Mouse (Mus musculus) c-Kit-negative CD71-positive TER-119-positive erythroid progenitor cells, embryonic 14.5 days (primary cell): Measurements from ENCODE around the gene Stoml2.

Experiments used
- DNase-seq: peaks from one replicate; pipeline ENCODE4 v3.0.0-alpha.2; 2013; ENCODE audit warnings: low read depth, low spot score

The Stoml2 gene

GRCm38 (mm10) chr4:43038567-43039495 lies 7.3 kb upstream of the Stoml2 start:
- DNase-seq = peak; percentile 67

DNA sequence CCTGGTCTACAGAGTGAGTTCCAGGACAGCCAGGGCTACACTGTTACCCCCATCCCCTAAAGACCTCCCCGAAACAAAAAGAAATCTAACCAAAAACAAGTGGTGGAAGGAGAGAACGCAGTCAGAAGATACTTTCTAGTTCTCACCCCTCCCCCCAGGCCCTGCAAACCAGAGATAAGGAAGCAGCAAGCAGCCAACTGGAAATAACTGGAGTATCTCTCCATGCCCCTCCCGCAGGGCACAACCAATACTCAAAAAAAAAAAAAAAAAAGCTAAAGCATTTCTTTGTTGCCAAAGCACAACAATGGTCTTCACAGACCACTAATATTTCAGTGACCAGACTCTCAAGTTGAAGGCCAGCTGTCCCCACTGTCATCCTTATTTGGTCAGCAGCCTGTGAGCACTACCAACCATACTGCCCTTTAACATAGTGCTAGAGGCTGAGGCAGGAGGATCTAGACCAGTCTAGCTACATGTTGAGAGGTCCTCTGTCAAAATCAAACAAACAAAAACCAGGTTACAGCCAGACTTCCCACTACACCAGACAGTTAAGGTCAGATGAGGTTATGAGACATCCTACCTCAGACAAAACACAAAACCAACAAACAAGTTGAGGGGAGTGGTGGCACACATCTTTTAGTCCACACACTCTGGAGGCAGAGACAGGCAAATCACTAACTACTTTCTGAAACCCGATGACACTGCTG lies 6.5 kb upstream of the Stoml2 start:
- peak; percentile 80 for DNase-seq

GRCm38 (mm10) chr4:43036356-43036755 lies 4.8 kb upstream of the Stoml2 start:
- no peak for DNase-seq

- DNase-seq = no peak
Observed at GRCm38 (mm10) chr4:43035851-43036250, 4.3 kb upstream of the Stoml2 start.

DNA sequence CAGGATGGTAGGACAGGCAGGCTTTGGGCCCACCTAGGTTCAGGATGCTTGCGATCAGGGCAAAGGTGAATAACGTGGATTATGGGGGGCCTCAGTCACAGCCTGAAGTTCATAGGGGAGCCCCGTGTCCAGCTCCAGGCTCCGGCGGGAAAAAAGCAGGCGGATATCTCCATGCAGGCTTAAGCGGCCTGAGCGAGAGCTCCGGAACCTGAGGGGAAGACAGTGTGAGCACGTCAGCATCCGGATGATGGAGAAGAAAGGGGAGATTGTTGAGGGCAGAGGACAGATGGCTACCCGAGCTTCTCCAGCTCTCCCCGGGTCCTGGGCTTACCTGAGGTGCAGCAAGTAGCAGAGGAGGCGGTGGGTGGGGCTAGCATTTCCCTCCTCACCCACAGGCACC lies 2.0 kb upstream of the Stoml2 start:
- no peak for DNase-seq

GRCm38 (mm10) chr4:43032501-43032900 lies 991 bp upstream of the Stoml2 start:
- DNase-seq = no peak

GRCm38 (mm10) chr4:43030780-43031230 lies 705 bp downstream of the Stoml2 start:
- peak; percentile 31 for DNase-seq

- DNase-seq = no peak
Observed at GRCm38 (mm10) chr4:43030352-43030751, 1.2 kb downstream of the Stoml2 start.

DNA sequence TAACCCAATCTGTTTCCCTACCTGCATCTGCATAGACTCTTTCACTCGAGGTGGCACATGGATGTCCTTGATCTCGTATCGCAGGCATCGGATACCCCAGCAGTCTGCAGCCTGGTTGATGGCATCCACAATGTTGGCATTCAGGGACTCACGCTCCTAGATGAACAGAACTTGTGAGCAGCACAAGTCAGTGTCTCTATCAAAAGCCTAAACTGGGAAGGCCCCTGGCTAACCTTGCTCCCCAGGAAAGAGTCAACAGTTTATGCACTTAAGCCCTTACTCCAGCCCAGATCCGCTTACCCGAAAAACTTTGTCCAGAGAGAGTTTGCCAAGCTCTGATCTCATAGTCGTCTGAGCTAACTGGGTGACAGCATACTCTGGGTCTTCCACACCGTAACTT lies 1.8 kb downstream of the Stoml2 start:
- no peak for DNase-seq

- DNase-seq = no peak
Observed at GRCm38 (mm10) chr4:43029121-43029520, 2.4 kb downstream of the Stoml2 start.

DNA sequence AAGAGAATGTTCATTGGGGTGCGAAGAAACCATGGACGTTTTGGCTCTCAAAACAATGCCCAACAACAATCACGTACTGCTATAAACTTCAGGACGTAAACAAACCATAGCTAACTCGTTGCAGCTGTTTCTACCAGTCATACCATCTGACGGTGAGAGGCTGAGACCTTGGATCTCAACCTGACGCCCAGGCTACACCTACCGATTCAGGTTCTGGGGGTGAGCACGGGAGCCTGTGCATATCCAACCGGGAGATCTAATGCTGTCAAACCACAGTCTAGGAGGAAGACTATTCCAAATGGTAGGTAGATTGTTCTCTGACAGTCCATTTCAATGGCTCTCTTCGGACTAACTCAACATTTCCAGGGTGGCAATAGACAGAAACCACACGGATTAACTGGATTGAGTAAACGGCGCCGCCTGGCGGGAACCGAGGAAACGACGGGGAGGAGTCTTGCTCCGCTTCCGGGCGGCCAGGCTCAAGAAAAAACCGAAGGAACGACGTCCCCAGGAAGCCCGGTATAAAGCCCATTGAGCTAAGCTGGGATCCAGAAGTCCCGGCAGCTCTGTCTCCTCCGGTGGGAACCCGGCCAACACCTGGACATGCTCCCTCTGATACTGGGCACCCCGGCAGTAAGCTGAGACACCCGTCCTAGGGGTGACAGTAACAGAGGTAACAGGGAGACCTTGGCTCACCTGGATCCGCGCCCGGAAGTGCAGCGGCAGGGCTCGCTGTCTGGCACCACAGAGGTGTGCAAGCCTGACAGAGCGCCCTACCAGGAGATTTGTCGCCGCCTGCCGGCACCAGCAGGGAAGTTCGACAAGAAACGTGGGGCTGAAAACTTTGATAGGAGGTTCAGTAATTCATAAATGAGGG lies 6.2 kb downstream of the Stoml2 start, which contains the start of gene Pigo:
Gene Pigo, minus strand, starts transcription at position 736 of the 877 bp plus-strand sequence.
- peak; percentile 89 for DNase-seq

GRCm38 (mm10) chr4:43024673-43025072 lies 6.8 kb downstream of the Stoml2 start:
- DNase-seq = no peak

DNA sequence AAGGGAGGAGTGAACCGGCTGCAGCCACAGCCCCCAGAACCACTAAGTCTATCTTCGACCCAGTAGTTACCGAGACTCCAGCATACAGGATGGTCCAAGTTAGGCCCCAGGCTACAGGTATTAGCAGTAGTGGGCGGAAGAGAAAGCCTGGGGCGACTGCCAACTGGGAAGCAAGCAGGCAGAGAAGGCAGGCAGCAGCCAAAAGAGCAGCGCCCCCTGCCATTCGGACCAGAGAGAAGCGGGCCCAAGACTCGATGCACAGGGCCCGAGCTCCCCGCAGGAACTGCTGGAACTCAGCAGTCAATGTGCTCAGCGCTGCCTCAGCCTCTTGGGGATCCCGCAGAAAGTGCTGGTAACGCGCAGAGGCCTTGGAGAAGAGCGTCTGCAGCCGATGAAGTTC lies 10.2 kb downstream of the Stoml2 start:
- no peak for DNase-seq

GRCm38 (mm10) chr4:43020876-43021275 lies 10.6 kb downstream of the Stoml2 start:
- DNase-seq = no peak

DNA sequence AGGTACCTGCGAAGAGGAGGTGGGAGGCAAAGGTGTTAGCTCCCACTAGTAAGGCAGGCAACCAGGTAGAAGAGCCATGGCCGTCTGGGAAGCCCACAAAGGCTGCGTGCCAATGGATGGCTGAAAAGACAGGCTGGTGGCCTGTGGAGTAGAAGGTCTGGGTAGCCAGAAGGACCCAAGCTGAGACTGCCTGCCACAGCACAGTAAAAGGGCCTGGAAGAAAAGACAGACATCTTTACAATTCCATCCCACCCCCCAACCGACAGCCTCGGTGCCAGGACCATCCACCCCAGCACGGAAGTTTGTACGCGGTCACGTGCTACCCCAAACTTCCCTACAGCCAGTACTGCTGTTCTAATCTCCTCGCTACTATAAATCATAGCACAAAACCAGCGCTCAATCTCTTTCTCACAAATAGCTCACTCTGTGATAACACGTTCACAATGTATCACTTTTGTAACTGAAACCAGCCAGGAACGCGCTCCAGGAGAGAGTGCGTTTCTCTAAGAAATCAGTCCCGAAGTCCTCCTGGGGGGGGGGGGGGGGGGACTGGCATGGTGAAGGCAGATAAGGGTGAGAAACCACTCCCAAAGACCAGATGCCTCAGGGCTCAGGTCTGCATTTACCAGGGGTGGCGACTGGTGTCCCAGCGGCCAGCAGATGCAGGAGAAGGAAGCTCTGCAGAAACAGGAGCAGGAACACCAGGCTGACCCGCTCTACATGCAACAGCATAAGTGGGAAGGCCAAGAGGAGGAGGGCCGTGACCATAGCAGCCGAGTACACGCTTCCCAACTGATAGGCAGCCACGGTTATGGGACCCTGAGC lies 11.7 kb downstream of the Stoml2 start:
- DNase-seq = no peak

GRCm38 (mm10) chr4:43019176-43019575 lies 12.3 kb downstream of the Stoml2 start:
- DNase-seq = no peak

- no peak for DNase-seq
Observed at GRCm38 (mm10) chr4:43018156-43018555, 13.4 kb downstream of the Stoml2 start.

GRCm38 (mm10) chr4:43012091-43012490 lies 19.4 kb downstream of the Stoml2 start:
- DNase-seq = no peak

DNA sequence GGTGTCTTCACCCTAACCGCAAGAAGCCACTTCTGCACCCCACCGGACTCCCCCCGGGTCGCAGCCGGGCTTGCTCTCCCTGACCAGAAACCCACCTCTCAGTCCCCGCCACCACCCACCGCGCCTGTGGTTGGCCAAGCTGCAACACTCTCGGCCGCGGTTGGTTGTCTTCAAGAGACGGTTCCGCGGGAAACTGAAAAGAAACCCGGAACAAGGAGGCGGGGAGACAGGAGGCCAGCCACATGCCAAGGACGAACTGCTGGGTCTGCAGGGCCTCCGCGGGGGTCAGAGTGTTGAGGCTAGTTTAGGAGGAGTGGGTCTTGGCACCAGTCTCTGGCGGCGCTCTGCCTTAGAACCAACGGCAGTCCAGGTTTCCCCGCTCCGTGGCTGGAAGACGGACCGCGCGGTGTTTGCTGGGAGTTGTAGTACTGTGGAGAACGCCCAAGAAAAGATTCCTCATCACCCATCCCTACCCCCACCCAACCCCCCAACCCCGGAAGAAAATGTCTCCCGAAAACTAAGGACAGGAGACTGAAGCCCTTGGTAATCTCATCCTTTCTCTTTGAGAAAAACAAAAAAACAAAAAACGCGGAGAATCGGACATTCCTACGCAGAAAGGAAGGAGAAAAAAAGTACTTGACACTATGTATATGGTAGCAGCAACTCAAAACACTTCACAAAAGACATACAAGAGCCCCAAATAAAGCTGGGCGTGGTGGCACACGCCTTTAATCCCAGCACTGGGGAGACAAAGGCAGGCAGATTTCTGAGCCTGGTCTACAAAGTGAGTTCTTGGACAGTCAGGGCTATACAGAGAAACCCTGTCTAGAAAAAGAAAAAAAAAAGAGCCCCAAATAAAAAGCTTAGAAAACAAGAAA lies 21.1 kb downstream of the Stoml2 start, which contains the start of gene Fancg:
Gene Fancg, minus strand, starts transcription at position 346 of the 878 bp plus-strand sequence.
- DNase-seq = peak; percentile 58

DNA sequence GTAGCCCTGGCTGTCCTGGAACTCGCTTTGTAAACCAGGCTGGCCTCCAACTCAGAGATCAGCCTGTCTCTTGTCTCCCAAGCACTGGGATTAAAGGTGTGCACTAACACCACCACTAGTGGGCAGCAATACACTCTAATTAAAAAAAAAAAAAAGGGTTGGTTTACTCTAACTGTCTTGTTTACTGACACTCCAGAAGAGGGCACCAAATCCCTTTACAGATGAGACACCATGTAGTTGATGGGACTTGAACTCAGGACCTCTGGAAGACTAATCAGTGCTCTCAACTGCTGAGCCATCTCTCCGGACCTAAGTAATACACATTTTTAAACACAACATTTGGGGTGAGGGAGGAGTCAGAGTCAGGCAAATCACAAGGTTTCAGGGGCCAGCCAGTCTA lies 25.7 kb downstream of the Stoml2 start:
- DNase-seq = peak; percentile 56
